Mouse (Mus musculus) myocyte (in vitro differentiated cells): Measurements from ENCODE around the gene Paxx. TPM values are rescaled to one million over a fixed set of nuclear protein-coding genes. Genes with fewer than 3 reads are reported as not detected.

Experiments used
- H3K27me3 ChIP-seq: one replicate; pipeline ENCODE4 v1.6.1; 2011; ENCODE audit not compliant: control insufficient read depth, insufficient read depth, insufficient read length
- H3K36me3 ChIP-seq: one replicate; pipeline ENCODE4 v1.6.1; 2011; ENCODE audit not compliant: control insufficient read depth, insufficient read depth
- H3K4me2 ChIP-seq: one replicate; pipeline ENCODE4 v1.6.1; 2011; ENCODE audit warnings: low read depth, control low read depth
- H3K4me3 ChIP-seq: one replicate; pipeline ENCODE4 v1.5.1; 2011; ENCODE audit warnings: mild to moderate bottlenecking, control low read depth, moderate library complexity
- H3K79me2 ChIP-seq: one replicate; pipeline ENCODE4 v1.6.1; 2011; ENCODE audit not compliant: control insufficient read depth, insufficient read depth
- H3ac ChIP-seq: one replicate; pipeline ENCODE4 v1.6.1; 2011; ENCODE audit not compliant: control insufficient read depth, insufficient read length
- CEBPB ChIP-seq: IDR thresholded peaks from 2 replicates; pipeline ENCODE4 v1.6.1; 2011; ENCODE audit warnings: mild to moderate bottlenecking, moderate library complexity; ENCODE audit not compliant: poor library complexity, insufficient read depth, severe bottlenecking
- E2F4 ChIP-seq: IDR thresholded peaks from one replicate; pipeline ENCODE4 v1.6.1; 2011; ENCODE audit warnings: mild to moderate bottlenecking, control low read depth, moderate library complexity; ENCODE audit not compliant: insufficient read depth
- MAX ChIP-seq: IDR thresholded peaks from one replicate; pipeline ENCODE4 v1.6.1; 2011; ENCODE audit warnings: low read depth, mild to moderate bottlenecking, control low read depth
- MYOD1 ChIP-seq, 3 experiments: IDR thresholded peaks; one replicate each; pipeline ENCODE4 v1.6.1; 2011; ENCODE audit warnings: control low read depth in 2 of 3, low read depth in 2 of 3, mild to moderate bottlenecking in 2 of 3, moderate library complexity in 1 of 3; ENCODE audit not compliant: insufficient read length in 2 of 3, control insufficient read depth in 1 of 3
- MYOG ChIP-seq, 3 experiments: IDR thresholded peaks; one replicate each; pipeline ENCODE4 v1.6.1; 2011; ENCODE audit warnings: control low read depth in 2 of 3, low read depth in 2 of 3, mild to moderate bottlenecking in 2 of 3; ENCODE audit not compliant: insufficient read length in 2 of 3, control insufficient read depth in 1 of 3, insufficient read depth in 1 of 3
- POLR2A ChIP-seq: IDR thresholded peaks from one replicate; pipeline ENCODE4 v1.6.1; 2011; ENCODE audit warnings: low read depth, mild to moderate bottlenecking, control low read depth, moderate library complexity; ENCODE audit not compliant: insufficient read length
- POLR2AphosphoS2 ChIP-seq: IDR thresholded peaks from one replicate; pipeline ENCODE4 v1.6.1; 2011; ENCODE audit warnings: low read depth, control low read depth; ENCODE audit not compliant: insufficient read length
- REST ChIP-seq: IDR thresholded peaks from one replicate; pipeline ENCODE4 v1.6.1; 2011; ENCODE audit warnings: mild to moderate bottlenecking, control low read depth, moderate library complexity; ENCODE audit not compliant: insufficient read depth, insufficient read length
- SRF ChIP-seq: IDR thresholded peaks from one replicate; pipeline ENCODE4 v1.6.1; 2011; ENCODE audit warnings: low read depth; ENCODE audit not compliant: control insufficient read depth, insufficient read length
- TCF12 ChIP-seq: IDR thresholded peaks from one replicate; pipeline ENCODE4 v1.6.1; 2011; ENCODE audit warnings: mild to moderate bottlenecking, control low read depth; ENCODE audit not compliant: poor library complexity, insufficient read depth, severe bottlenecking
- TCF3 ChIP-seq: IDR thresholded peaks from one replicate; pipeline ENCODE4 v1.6.1; 2011; ENCODE audit warnings: low read depth, control low read depth; ENCODE audit not compliant: insufficient read length
- USF1 ChIP-seq: IDR thresholded peaks from one replicate; pipeline ENCODE4 v1.6.1; 2011; ENCODE audit warnings: low read depth, mild to moderate bottlenecking, control low read depth, moderate library complexity
- polyA plus RNA-seq: library from polyadenylated mRNA; unstranded; fragments of >200 nt; fragmentation: generic; extraction: Trizol; gene quantifications from one replicate; pipeline ENCODE4 v1.2.1, GENCODE M21; 2012; ENCODE audit warnings: missing spikeins

The Paxx gene
- 64.3 TPM for polyA plus RNA-seq

DNA sequence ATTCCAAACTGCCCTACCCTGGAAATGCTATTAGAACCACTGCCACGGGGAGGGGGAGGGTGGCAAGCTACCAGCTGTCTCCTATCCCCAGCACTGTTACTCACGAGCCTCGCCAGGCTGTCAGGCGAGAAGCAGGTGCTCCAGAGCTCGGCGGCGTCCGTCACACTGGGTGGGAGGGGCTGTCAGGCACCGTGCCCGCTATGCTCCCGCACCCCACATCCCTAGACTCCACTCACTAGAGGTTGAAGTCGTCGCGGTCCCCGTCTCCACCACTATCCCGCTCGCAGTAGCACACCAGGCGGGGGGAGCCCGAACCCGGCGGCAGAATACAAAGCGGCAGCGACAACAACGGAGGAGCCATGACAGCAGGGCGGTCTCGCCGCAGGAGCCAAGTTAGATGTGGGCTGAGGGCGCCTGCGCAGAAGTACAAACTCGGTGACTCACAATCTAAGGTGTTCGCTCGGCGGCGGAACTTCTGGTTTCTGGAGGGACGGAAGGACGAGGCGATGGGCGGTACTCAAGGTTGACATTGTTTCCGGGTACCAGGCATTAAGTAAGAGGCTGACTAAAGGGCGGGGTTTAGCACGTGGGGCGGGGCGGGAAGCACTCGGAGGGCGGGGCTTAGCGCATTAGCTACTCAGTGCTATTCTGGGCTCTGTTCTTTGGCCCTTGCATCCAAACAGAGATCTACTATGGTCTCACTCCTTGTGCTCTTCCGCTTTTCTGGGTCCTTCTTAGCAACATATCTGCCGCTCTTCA lies at the start of gene Paxx:
TSS of gene Paxx (minus strand) at position 544 of the 759 bp plus-strand sequence.
- peak within 1 kb of the TSS; percentile 57 for H3ac ChIP-seq
- H3K4me3 ChIP-seq: peak within 1 kb of the TSS; percentile 69
- peak; percentile 32 for TF ChIP-seq POLR2AphosphoS2
- TF ChIP-seq TCF12: peak; percentile 93
- peak; percentile 86 to 99 (median 99) for TF ChIP-seq MYOD1 (IDR thresholded peaks at IDR 0.05; ENCODE audit: control insufficient read depth in 1 of 3, insufficient read length in 2 of 3, low read depth in 2 of 3)
- TF ChIP-seq POLR2A: peak; percentile 65
- TF ChIP-seq REST: no peak
- TF ChIP-seq TCF3: peak; percentile 89
- no peak for TF ChIP-seq USF1
- TF ChIP-seq MYOG (IDR thresholded peaks at IDR 0.05; ENCODE audit: control insufficient read depth in 1 of 3, insufficient read depth in 1 of 3, insufficient read length in 2 of 3, low read depth in 2 of 3): peak; percentile 88 to 100 (median 98)
- TF ChIP-seq SRF: peak; percentile 52
- TF ChIP-seq MAX: no peak
- no peak for TF ChIP-seq CEBPB
- no peak for TF ChIP-seq E2F4

DNA sequence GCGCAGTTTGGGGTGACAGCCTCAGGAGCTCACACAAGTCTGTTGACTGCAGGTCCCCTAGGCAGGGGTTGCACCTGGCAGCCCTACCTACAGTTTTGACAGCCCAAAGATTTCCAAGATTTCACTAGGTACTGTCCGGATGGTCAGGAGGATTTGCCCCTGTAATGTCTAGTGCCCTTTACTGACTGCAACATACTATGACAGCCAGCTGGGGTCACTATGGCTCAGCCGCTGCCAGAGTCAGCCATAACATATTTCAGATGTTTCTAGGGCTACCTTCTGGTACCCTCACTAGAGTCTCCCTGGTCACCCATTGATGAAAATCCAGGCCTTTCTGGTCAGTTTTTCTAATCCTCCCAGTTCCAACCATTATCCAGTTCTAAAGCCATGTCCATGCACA lies 49.0 kb upstream of the Paxx start:
- H3K4me3 ChIP-seq: no peak overlapping the region
- no peaks in the 10 kb centered on the region for H3K79me2 ChIP-seq
- no peaks in the 10 kb centered on the region for H3K27me3 ChIP-seq
- H3K4me2 ChIP-seq: no peak overlapping the region
- peaks cover 3% of the 10 kb centered on the region for H3K36me3 ChIP-seq
- TF ChIP-seq SRF (no peak), TCF3 (no peak)
- H3ac ChIP-seq: no peak overlapping the region

More for the DNA sequence above, at the start of gene Paxx:
- Histone ChIP-seq H3K36me3 (no peaks in the 10 kb centered on the region), H3K79me2 (no peaks in the 10 kb centered on the region), H3K27me3 (no peaks in the 10 kb centered on the region), H3K4me2 (peak within 1 kb of the TSS; percentile 94)

DNA sequence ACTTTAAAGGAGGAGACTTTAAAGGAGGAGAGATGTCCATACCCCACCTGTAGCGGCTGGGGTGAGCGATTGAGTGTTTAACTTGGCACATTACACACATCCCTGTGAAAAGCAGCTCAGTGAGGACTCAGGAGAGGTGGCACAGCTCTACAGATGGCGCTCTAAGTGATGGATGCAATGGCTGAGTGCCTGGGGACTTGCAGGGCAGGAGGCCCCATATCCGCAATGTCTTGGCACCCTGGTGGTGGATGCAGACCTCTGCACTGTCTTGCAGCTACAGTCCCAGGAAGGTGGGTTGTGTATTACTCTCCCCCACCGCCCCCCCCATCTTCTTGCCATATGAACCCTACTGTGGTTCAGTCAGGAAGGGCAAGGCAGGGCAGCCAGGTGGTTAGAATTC lies 46.1 kb upstream of the Paxx start:
- Histone ChIP-seq H3K79me2 (peaks cover 3% of the 10 kb centered on the region), H3K4me3 (no peak overlapping the region)
- TF ChIP-seq POLR2AphosphoS2 (peak; percentile 53), TCF12 (no peak)

DNA sequence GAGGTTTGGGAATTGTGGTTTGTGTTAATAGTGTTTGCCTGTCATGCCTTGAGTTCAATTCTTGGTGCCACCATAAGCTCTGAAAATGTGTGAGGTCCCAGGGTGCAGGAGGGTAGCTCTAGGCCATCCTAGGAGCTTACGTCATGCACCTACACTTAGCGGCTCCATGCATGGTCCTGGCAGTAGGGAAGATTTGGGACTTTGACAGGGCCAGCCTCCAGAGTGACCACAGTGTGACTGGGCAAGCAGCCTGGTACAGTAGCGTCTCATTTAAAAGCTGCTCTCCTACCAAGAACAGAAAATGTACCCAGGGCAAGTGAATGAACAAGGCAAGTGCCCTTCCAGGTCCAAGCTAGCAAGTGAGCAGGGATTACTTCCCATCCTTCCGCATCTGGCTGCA lies 45.0 kb upstream of the Paxx start:
- Histone ChIP-seq H3ac (no peak overlapping the region), H3K4me3 (no peak overlapping the region), H3K27me3 (no peaks in the 10 kb centered on the region), H3K36me3 (peaks cover 3% of the 10 kb centered on the region), H3K4me2 (no peak overlapping the region), H3K79me2 (peaks cover 13% of the 10 kb centered on the region)
- no peak for TF ChIP-seq POLR2A
- no peak for TF ChIP-seq CEBPB
- TF ChIP-seq REST: no peak

More for the DNA sequence above, 46.1 kb upstream of the Paxx start:
- Histone ChIP-seq H3K27me3 (no peaks in the 10 kb centered on the region), H3K4me2 (no peak overlapping the region), H3ac (no peak overlapping the region), H3K36me3 (peaks cover 3% of the 10 kb centered on the region)

DNA sequence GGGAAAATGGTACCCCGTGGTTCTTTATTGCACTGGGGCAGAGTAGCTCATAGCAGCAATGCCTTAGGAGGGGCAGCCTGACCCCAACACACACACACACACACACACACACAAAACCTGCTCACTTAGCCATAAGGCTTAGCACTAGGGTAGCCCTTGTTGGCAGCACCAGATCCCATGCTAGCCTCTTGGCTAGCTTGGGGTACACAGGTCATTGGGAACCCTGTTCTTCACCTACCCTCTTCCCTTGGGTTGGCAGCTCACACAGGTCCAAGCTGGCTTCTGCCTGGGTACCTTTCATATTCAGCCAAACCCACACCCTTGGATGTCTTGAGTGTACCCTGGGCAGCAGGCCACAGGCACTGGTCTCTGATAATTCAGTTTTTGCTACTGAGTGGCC lies 44.1 kb upstream of the Paxx start:
- Histone ChIP-seq H3K4me2 (no peak overlapping the region), H3K4me3 (no peak overlapping the region), H3K27me3 (no peaks in the 10 kb centered on the region), H3ac (no peak overlapping the region), H3K79me2 (peaks cover 15% of the 10 kb centered on the region), H3K36me3 (peaks cover 3% of the 10 kb centered on the region)
- no peak for TF ChIP-seq REST
- TF ChIP-seq POLR2A: no peak
- TF ChIP-seq POLR2AphosphoS2: no peak
- no peak for TF ChIP-seq E2F4
- TF ChIP-seq TCF3: no peak
- TF ChIP-seq TCF12: no peak
